Mouse (Mus musculus): ENCODE data around the gene Adrm1.

The Adrm1 gene

GRCm38 (mm10) chr2:180219145-180219943, 48.1 kb downstream of the Adrm1 start:
- no peak for DNase-seq

DNA sequence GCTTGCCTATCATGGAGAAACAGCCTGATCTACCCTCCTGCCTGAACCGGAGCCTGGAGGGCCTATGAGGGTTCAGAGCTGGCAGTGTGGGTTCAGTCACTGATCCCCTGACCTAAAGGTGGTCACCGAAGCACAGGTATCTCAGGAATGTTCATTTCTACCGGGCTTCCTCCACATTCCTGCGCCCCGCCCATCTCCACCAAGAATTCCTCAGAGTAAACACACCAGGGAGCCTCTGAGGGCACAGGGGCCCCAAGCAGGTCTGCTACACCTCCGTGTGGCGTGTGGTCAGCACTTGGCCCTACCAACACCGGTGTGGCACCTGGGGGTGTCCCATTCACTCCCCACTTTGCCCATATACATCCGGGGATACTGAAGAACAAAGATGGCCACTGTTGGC, 48.9 kb downstream of the Adrm1 start:
- no peak for DNase-seq

DNA sequence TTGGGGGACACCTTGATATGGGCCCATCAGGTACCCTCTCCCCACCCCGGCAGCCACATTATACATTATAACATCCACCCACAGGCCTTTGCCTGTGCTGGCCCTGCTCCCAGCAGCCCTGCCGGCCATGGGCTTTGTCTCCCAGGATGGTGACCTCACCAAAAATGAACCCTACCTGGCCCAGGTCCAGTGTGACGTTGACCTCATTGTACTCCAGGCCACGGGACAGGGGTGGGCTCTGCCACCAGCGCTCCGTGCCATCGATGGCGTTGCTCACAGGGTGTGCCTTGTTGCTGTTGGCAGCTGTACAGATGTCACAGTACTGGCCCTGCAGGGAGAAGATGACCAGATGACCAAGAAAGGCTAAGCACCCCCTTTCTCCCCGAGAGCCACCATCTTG, 49.8 kb downstream of the Adrm1 start:
- no peak for DNase-seq

DNA sequence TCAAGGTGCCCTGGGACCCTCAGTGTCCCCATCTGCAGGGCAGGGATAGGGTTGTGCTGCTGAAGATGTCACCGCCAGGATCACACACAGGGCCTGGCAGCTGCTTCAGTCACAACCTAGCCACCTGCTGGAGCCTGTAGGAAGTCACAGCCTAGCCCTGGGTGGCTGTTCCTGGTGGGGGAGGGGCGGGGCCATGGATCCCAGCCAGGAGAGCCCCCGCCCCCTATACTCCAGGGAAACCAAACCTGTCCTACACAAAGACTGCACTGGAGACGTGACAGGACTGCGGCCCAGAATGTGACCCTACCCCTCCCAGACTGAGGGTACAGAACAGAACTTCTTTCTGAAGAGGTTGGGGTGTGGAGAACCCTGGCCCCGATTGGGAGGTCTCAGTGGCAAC, 51.0 kb downstream of the Adrm1 start:
- DNase-seq: no peak

GRCm38 (mm10) chr2:180224647-180225043, 53.4 kb downstream of the Adrm1 start:
- DNase-seq: no peak

DNA sequence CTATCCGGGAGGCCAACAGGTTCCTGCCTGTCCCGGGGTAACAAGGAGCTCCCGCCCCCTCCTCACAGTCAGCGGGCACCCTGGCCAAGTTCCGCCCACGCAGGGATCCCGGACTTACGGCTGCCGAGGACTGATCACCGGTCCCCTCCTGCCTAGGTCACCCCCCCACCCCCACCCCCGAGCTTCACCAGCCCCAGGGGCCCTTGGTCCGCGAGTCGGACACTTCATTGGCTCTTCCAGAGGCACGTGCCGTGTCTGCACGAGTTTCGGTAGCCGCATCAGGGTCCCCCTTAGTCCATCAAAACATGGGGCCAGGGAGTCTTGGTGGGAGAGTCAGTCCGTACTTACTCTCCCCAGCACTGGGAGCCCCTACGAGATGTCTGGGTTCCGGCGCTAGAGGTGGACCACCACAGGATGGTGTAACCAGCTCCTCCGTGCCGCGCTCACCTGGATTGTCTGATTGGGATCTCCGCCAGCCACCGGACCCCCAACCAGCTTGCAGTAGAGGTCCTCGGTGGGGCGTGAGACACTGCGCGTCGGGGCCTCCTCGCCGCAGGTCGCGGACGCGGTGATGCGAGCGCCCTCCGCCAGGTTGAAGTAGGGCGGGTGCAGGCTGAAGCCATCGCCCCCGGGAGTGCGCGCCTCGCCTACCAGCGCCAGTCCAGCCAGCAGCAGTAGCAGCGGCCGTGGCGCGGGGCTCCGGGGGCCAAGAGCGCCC, 53.9 kb downstream of the Adrm1 start:
- DNase-seq: no peak
